Mouse (Mus musculus): ENCODE measurements around the gene Mfsd2a. TPM values are rescaled to one million over a fixed set of nuclear protein-coding genes. Genes with fewer than 3 reads are reported as not detected.

Mfsd2a gene
- polyA plus RNA-seq, 1 experiment from 2014 or later, result not detected

GRCm38 (mm10) chr4:122909572-122910189 is 51.3 kb downstream of the Mfsd2a start:
- Histone ChIP-seq H3K9ac (replicated peaks) (no peak overlapping the region), H3K4me2 (ENCODE audit: low read depth, low read length) (no peak overlapping the region), H3K4me3 (ENCODE audit: low read depth, low read length) (no peak overlapping the region), H3K27ac (ENCODE audit: low read depth) (no peak overlapping the region), H3K4me1 (ENCODE audit: insufficient read depth) (no peaks in the 10 kb centered on the region), H3K9me3 (ENCODE audit: low read length) (peaks cover 9% of the 10 kb centered on the region), H3K27me3 (ENCODE audit: insufficient read depth, low read length) (no peaks in the 10 kb centered on the region), H3K36me3 (replicated peaks; ENCODE audit: insufficient read depth, low read length) (no peaks in the 10 kb centered on the region)
- 68% methylated on average over 12 of the region's 12 CpGs for WGBS (ENCODE audit: insufficient replicate concordance)
- TF ChIP-seq CTCF (IDR thresholded peaks at IDR 0.05; ENCODE audit: low read depth) (no peak), EP300 (IDR thresholded peaks at IDR 0.05; ENCODE audit: low read depth) (no peak)
- no peak for DNase-seq
- ATAC-seq, result no peak

DNA sequence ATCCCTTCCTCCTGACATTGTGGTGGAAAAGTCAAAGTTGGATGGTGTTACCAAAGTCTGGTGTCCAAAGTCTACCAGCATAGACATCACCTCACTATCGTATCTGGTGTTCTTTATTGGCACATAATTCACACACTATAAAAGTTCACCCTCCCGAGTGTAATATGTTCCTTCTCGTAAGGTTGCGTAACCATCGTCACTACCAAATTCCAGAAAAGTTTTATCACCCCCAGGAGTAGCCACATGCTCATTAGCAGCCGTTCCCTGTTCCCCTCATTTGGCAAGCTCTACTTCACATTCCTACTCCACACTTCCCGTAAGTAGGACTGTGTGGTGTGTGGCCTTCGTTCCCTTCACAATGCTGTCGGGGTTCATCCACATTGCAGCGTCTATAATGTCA is 55.6 kb downstream of the Mfsd2a start:
- Histone ChIP-seq H3K9me3 (ENCODE audit: low read length) (peaks cover 3% of the 10 kb centered on the region; the same call in 1 of the 2 replicates), H3K36me3 (replicated peaks; ENCODE audit: insufficient read depth, low read length) (no peaks in the 10 kb centered on the region), H3K4me1 (ENCODE audit: insufficient read depth) (no peaks in the 10 kb centered on the region), H3K27ac (ENCODE audit: low read depth) (no peak overlapping the region), H3K9ac (replicated peaks) (no peak overlapping the region), H3K4me3 (ENCODE audit: low read depth, low read length) (no peak overlapping the region), H3K27me3 (ENCODE audit: insufficient read depth, low read length) (no peaks in the 10 kb centered on the region), H3K4me2 (ENCODE audit: low read depth, low read length) (no peak overlapping the region)
- no peak for TF ChIP-seq EP300 (IDR thresholded peaks at IDR 0.05; ENCODE audit: low read depth)
- no peak for TF ChIP-seq CTCF (IDR thresholded peaks at IDR 0.05; ENCODE audit: low read depth)
- no peak for DNase-seq
- 82% methylated on average over 10 of the region's 10 CpGs for whole genome bisulfite sequencing (ENCODE audit: insufficient replicate concordance)
- ATAC-seq, result no peak

DNA sequence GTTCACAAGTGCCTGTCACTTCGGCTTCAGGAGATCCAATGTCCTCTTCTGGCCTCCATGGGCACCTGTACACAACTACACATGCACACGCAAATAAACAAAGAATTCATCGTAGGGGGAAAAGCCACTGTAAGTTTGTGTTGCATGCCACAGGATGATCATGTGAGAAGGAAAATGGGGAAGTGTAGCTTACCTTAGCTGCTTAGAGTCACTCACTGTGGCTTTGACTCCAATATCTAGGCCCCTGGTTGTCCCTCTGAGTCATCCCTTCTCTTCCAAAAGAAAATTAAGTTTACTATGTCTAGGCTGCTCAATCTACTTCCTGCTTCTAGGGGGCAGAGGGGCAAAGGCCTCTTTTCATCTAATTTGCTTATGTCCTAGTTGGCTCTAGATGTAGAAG is 57.3 kb downstream of the Mfsd2a start:
- Histone ChIP-seq H3K27me3 (ENCODE audit: insufficient read depth, low read length) (no peaks in the 10 kb centered on the region), H3K36me3 (replicated peaks; ENCODE audit: insufficient read depth, low read length) (no peaks in the 10 kb centered on the region), H3K27ac (ENCODE audit: low read depth) (no peak overlapping the region), H3K4me1 (ENCODE audit: insufficient read depth) (no peaks in the 10 kb centered on the region), H3K4me2 (ENCODE audit: low read depth, low read length) (no peak overlapping the region), H3K9ac (replicated peaks) (no peak overlapping the region), H3K9me3 (ENCODE audit: low read length) (peaks cover 3% of the 10 kb centered on the region; the same call in 1 of the 2 replicates), H3K4me3 (ENCODE audit: low read depth, low read length) (no peak overlapping the region)
- no peak for ATAC-seq
- DNase-seq, result no peak
- TF ChIP-seq EP300 (IDR thresholded peaks at IDR 0.05; ENCODE audit: low read depth), result no peak
- TF ChIP-seq CTCF (IDR thresholded peaks at IDR 0.05; ENCODE audit: low read depth), result no peak
- WGBS (ENCODE audit: insufficient replicate concordance), result 71% methylated on average over 3 of the region's 3 CpGs

DNA sequence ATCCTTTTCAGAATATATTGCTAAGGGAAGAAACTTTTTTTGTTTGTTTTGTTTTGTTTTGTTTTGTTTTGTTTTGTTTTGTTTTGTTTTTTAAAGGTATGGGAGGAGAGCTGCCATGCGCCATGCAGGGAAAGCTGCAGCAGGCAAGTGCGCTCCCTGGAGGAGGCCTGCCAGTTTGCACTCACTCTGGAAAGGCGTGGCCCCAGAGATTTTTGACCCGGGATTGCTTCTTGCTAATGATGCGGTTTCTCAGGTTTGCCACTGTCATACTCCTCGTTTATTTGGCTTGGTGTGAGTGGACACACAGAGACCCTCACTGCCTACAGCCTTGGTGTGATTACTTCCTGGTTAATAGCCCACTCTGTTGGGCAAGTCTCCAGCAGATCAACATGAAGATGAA is 58.8 kb downstream of the Mfsd2a start:
- H3K4me2 ChIP-seq (ENCODE audit: low read depth, low read length), result no peak overlapping the region
- WGBS (ENCODE audit: insufficient replicate concordance), result 28% methylated on average over 6 of the region's 6 CpGs
- H3K36me3 ChIP-seq (replicated peaks; ENCODE audit: insufficient read depth, low read length), result no peaks in the 10 kb centered on the region
- H3K9me3 ChIP-seq (ENCODE audit: low read length), result peaks cover 3% of the 10 kb centered on the region; the same call in 1 of the 2 replicates
- no peak overlapping the region for H3K9ac ChIP-seq (replicated peaks)
- H3K27me3 ChIP-seq (ENCODE audit: insufficient read depth, low read length), result no peaks in the 10 kb centered on the region
- DNase-seq, result peak; percentile 45
- no peak overlapping the region for H3K4me3 ChIP-seq (ENCODE audit: low read depth, low read length)
- H3K4me1 ChIP-seq (ENCODE audit: insufficient read depth), result no peaks in the 10 kb centered on the region; the same call in 1 of the 2 replicates
- no peak overlapping the region for H3K27ac ChIP-seq (ENCODE audit: low read depth)
- TF ChIP-seq CTCF (IDR thresholded peaks at IDR 0.05; ENCODE audit: low read depth), result peak; percentile 58
- TF ChIP-seq EP300 (IDR thresholded peaks at IDR 0.05; ENCODE audit: low read depth), result no peak
- no peak for ATAC-seq

- Histone ChIP-seq H3K27ac (ENCODE audit: low read depth) (no peak overlapping the region), H3K36me3 (replicated peaks; ENCODE audit: insufficient read depth, low read length) (no peaks in the 10 kb centered on the region), H3K9ac (replicated peaks) (no peak overlapping the region), H3K4me2 (ENCODE audit: low read depth, low read length) (no peak overlapping the region), H3K27me3 (ENCODE audit: insufficient read depth, low read length) (no peaks in the 10 kb centered on the region), H3K4me1 (ENCODE audit: insufficient read depth) (no peaks in the 10 kb centered on the region; the same call in 1 of the 2 replicates), H3K9me3 (ENCODE audit: low read length) (no peaks in the 10 kb centered on the region), H3K4me3 (ENCODE audit: low read depth, low read length) (no peak overlapping the region)
- TF ChIP-seq CTCF (IDR thresholded peaks at IDR 0.05; ENCODE audit: low read depth) (peak; percentile 79), EP300 (IDR thresholded peaks at IDR 0.05; ENCODE audit: low read depth) (no peak)
- DNase-seq, result peak; percentile 63
- 16% methylated on average over 5 of the region's 5 CpGs for whole genome bisulfite sequencing (ENCODE audit: insufficient replicate concordance)
- ATAC-seq, result no peak
Measured at GRCm38 (mm10) chr4:122898313-122898712, 62.7 kb downstream of the Mfsd2a start.

DNA sequence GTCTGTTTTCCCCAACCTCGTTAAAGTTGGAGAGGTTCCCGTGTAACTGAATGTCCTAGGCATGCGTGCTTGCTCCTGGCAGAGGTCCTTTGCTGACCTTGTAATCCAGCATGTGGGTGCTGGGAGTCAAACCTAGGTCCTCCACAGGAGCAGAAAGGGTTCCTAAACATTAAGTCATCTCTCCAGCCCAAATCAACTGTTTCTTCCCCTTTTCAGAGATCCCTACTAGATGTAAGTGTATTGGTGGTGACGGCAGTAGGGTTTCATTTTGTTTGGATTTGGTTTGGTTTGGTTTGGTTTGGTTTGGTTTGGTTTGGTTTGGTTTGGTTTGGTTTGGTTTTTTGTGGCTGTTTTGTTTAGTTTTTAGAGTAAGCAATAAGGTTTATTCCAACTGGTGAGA is 63.2 kb downstream of the Mfsd2a start:
- no peak overlapping the region for H3K27ac ChIP-seq (ENCODE audit: low read depth)
- H3K9ac ChIP-seq (replicated peaks), result no peak overlapping the region
- H3K9me3 ChIP-seq (ENCODE audit: low read length), result no peaks in the 10 kb centered on the region
- no peaks in the 10 kb centered on the region; the same call in 1 of the 2 replicates for H3K4me1 ChIP-seq (ENCODE audit: insufficient read depth)
- no peak for DNase-seq
- no peak overlapping the region for H3K4me2 ChIP-seq (ENCODE audit: low read depth, low read length)
- H3K27me3 ChIP-seq (ENCODE audit: insufficient read depth, low read length), result no peaks in the 10 kb centered on the region
- no peak for TF ChIP-seq CTCF (IDR thresholded peaks at IDR 0.05; ENCODE audit: low read depth)
- TF ChIP-seq EP300 (IDR thresholded peaks at IDR 0.05; ENCODE audit: low read depth), result no peak
- no peak for ATAC-seq
- H3K4me3 ChIP-seq (ENCODE audit: low read depth, low read length), result no peak overlapping the region
- H3K36me3 ChIP-seq (replicated peaks; ENCODE audit: insufficient read depth, low read length), result no peaks in the 10 kb centered on the region
- WGBS (ENCODE audit: insufficient replicate concordance), result 61% methylated on average over 4 of the region's 4 CpGs

Other genes with a start within 250 kb of the Mfsd2a start
- gene Ppt1, start 124.9 kb downstream of the Mfsd2a start, polyA plus RNA-seq (2015; fragmentation: Nextera tagmentation; extraction: Ambion mirVana), result 18.6 and 20.3 TPM in 2 replicates
- gene Cap1, start 75.1 kb downstream of the Mfsd2a start, polyA plus RNA-seq (2015; fragmentation: Nextera tagmentation; extraction: Ambion mirVana), result 22.3 and 28.4 TPM in 2 replicates
- 1.2 and 1.5 TPM in 2 replicates for gene Mycl, start 34.5 kb upstream of the Mfsd2a start, polyA plus RNA-seq (2015; fragmentation: Nextera tagmentation; extraction: Ambion mirVana)
- 7.1 and 7.5 TPM in 2 replicates for gene Trit1, start 55.4 kb upstream of the Mfsd2a start, polyA plus RNA-seq (2015; fragmentation: Nextera tagmentation; extraction: Ambion mirVana)
- gene Bmp8b, start 144.0 kb upstream of the Mfsd2a start, polyA plus RNA-seq (2015; fragmentation: Nextera tagmentation; extraction: Ambion mirVana), result 0.07 and 0.09 TPM in 2 replicates
- gene Oxct2b, start 155.1 kb upstream of the Mfsd2a start, polyA plus RNA-seq (2015; fragmentation: Nextera tagmentation; extraction: Ambion mirVana), result not detected in 2 replicates
- gene Ppie, start 178.8 kb upstream of the Mfsd2a start, polyA plus RNA-seq (2015; fragmentation: Nextera tagmentation; extraction: Ambion mirVana), result 25.4 and 26.6 TPM in 2 replicates
- gene Hpcal4, start 222.0 kb upstream of the Mfsd2a start, polyA plus RNA-seq (2015; fragmentation: Nextera tagmentation; extraction: Ambion mirVana), result not detected in 2 replicates
- gene Nt5c1a, start 240.3 kb upstream of the Mfsd2a start, polyA plus RNA-seq (2015; fragmentation: Nextera tagmentation; extraction: Ambion mirVana), result not detected in 2 replicates